Mouse (Mus musculus) brain, embryonic 14.5 days (tissue): ENCODE data around the gene Fam71f2.

Experiments
- CTCF ChIP-seq: fragments of 200-500 bp; IDR thresholded peaks from 2 replicates; pipeline ENCODE4 v1.5.1; 2012; ENCODE audit warnings: inconsistent platforms, mild to moderate bottlenecking, moderate library complexity, borderline replicate concordance; ENCODE audit not compliant: insufficient read depth, insufficient read length; ENCODE audit errors: extremely low read depth
- POLR2A ChIP-seq: fragments of 200-500 bp; IDR thresholded peaks from 2 replicates; pipeline ENCODE4 v1.6.1; 2012; ENCODE audit warnings: mild to moderate bottlenecking, inconsistent platforms, borderline replicate concordance; ENCODE audit not compliant: poor library complexity, insufficient read depth, insufficient read length, severe bottlenecking; ENCODE audit errors: extremely low read depth

- TF ChIP-seq POLR2A, result no peak
- no peak for TF ChIP-seq CTCF
Observed at GRCm38 (mm10) chr6:29313690-29314202, 34.4 kb downstream of the Fam71f2 start.
